Mouse (Mus musculus) regulatory T cell (primary cell): ENCODE data around the gene Hapln2.

ENCODE experiments used
- in situ Hi-C: fragments of 300-600 bp; cut with MboI, MseI; formaldehyde crosslinking; loops from one replicate; pipeline ENCODE4 v1.15.1; 2025; ENCODE audit warnings: high pct_unique_total_duplicates

Hapln2 gene

GRCm38 (mm10) chr3:87981894-87982835, 45.2 kb downstream of the Hapln2 start:
- in situ Hi-C loops = no loop called here

GRCm38 (mm10) chr3:87981214-87981760, 46.1 kb downstream of the Hapln2 start:
- in situ Hi-C loops = no loop called here

- in situ Hi-C loops = no loop called here
These were observed 46.7 kb downstream of the Hapln2 start for GRCm38 (mm10) chr3:87980728-87981127.

- in situ Hi-C loops = no loop called here
These were observed 47.3 kb downstream of the Hapln2 start for GRCm38 (mm10) chr3:87980085-87980484.

- in situ Hi-C loops = no loop called here
These were observed 47.9 kb downstream of the Hapln2 start for GRCm38 (mm10) chr3:87979493-87979892.

GRCm38 (mm10) chr3:87974381-87974987, 52.9 kb downstream of the Hapln2 start:
- in situ Hi-C loops = no loop called here

GRCm38 (mm10) chr3:87973593-87974380, 53.6 kb downstream of the Hapln2 start:
- in situ Hi-C loops = no loop called here

- in situ Hi-C loops = no loop called here
These were observed 54.6 kb downstream of the Hapln2 start for GRCm38 (mm10) chr3:87972776-87973175.

GRCm38 (mm10) chr3:87972203-87972664, 55.1 kb downstream of the Hapln2 start:
- in situ Hi-C loops = no loop called here
